Mouse (Mus musculus): ENCODE results near the gene Thy1. TPM values are rescaled to one million over a fixed set of nuclear protein-coding genes. Genes with fewer than 3 reads are reported as not detected.

Gene Thy1
- polyA plus RNA-seq, 2 experiments, result 0.33 to 0.90 TPM

GRCm38 (mm10) chr9:44078136-44078797, 35.1 kb downstream of the Thy1 start:
- Histone ChIP-seq H3K4me2 (ENCODE audit: low read depth) (no peak overlapping the region), H3K9ac (replicated peaks) (no peak overlapping the region), H3K9me3 (ENCODE audit: control insufficient read depth, low read length) (no peaks in the 10 kb centered on the region), H3K4me3 (ENCODE audit: insufficient read depth in 1 of 2, low read depth in 2 of 2, low read length in 2 of 2) (no peak overlapping the region), H3K27me3 (ENCODE audit: control insufficient read depth, insufficient read depth, low read length) (no peaks in the 10 kb centered on the region), H3K4me1 (replicated peaks; ENCODE audit: control insufficient read depth in 2 of 2, insufficient read depth in 2 of 2, low read length in 1 of 2) (no peaks in the 10 kb centered on the region), H3K27ac (no peak overlapping the region), H3K36me3 (replicated peaks; ENCODE audit: control insufficient read depth, insufficient read depth, low read depth) (no peaks in the 10 kb centered on the region)
- no peak for ATAC-seq (ENCODE audit: insufficient read depth)
- TF ChIP-seq CTCF (IDR thresholded peaks at IDR 0.05; ENCODE audit: low read depth), result no peak
- no peak for TF ChIP-seq EP300 (IDR thresholded peaks at IDR 0.05; ENCODE audit: low read depth)
- 70% methylated on average over 10 of the region's 10 CpGs for WGBS (ENCODE audit: insufficient replicate concordance)
- DNase-seq (ENCODE audit: low read depth in 3 of 3, low spot score in 3 of 3), result no peak

GRCm38 (mm10) chr9:44078955-44079756, 36.0 kb downstream of the Thy1 start:
- H3K4me2 ChIP-seq (ENCODE audit: low read depth), result no peak overlapping the region
- ATAC-seq (ENCODE audit: insufficient read depth), result no peak
- no peak overlapping the region for H3K4me3 ChIP-seq (ENCODE audit: insufficient read depth in 1 of 2, low read depth in 2 of 2, low read length in 2 of 2)
- no peak overlapping the region for H3K27ac ChIP-seq
- no peaks in the 10 kb centered on the region for H3K36me3 ChIP-seq (replicated peaks; ENCODE audit: control insufficient read depth, insufficient read depth, low read depth)
- H3K9ac ChIP-seq (replicated peaks), result no peak overlapping the region
- peaks cover 3 to 5% of the 10 kb centered on the region in 2 experiments for H3K4me1 ChIP-seq (replicated peaks; ENCODE audit: control insufficient read depth in 2 of 2, insufficient read depth in 2 of 2, low read length in 1 of 2)
- 38% methylated on average over 15 of the region's 16 CpGs for WGBS (ENCODE audit: insufficient replicate concordance)
- H3K27me3 ChIP-seq (ENCODE audit: control insufficient read depth, insufficient read depth, low read length), result peaks cover 6% of the 10 kb centered on the region
- no peak for DNase-seq (ENCODE audit: low read depth in 3 of 3, low spot score in 3 of 3)
- TF ChIP-seq CTCF (IDR thresholded peaks at IDR 0.05; ENCODE audit: low read depth) (no peak), EP300 (IDR thresholded peaks at IDR 0.05; ENCODE audit: low read depth) (no peak)
- H3K9me3 ChIP-seq (ENCODE audit: control insufficient read depth, low read length), result no peaks in the 10 kb centered on the region

GRCm38 (mm10) chr9:44079997-44080780, 37.0 kb downstream of the Thy1 start:
- H3K27ac ChIP-seq, result no peak overlapping the region
- no peaks in the 10 kb centered on the region for H3K9me3 ChIP-seq (ENCODE audit: control insufficient read depth, low read length)
- no peak for ATAC-seq (ENCODE audit: insufficient read depth)
- no peak overlapping the region for H3K4me3 ChIP-seq (ENCODE audit: insufficient read depth in 1 of 2, low read depth in 2 of 2, low read length in 2 of 2)
- peaks cover 8 to 10% of the 10 kb centered on the region in 2 experiments for H3K4me1 ChIP-seq (replicated peaks; ENCODE audit: control insufficient read depth in 2 of 2, insufficient read depth in 2 of 2, low read length in 1 of 2)
- TF ChIP-seq EP300 (IDR thresholded peaks at IDR 0.05; ENCODE audit: low read depth) (no peak), CTCF (IDR thresholded peaks at IDR 0.05; ENCODE audit: low read depth) (no peak)
- no peak for DNase-seq (ENCODE audit: low read depth in 3 of 3, low spot score in 3 of 3)
- WGBS (ENCODE audit: insufficient replicate concordance), result 41% methylated on average over 10 of the region's 10 CpGs
- peaks cover 10% of the 10 kb centered on the region for H3K27me3 ChIP-seq (ENCODE audit: control insufficient read depth, insufficient read depth, low read length)
- H3K36me3 ChIP-seq (replicated peaks; ENCODE audit: control insufficient read depth, insufficient read depth, low read depth), result no peaks in the 10 kb centered on the region
- no peak overlapping the region for H3K4me2 ChIP-seq (ENCODE audit: low read depth)
- no peak overlapping the region for H3K9ac ChIP-seq (replicated peaks)

- TF ChIP-seq EP300 (IDR thresholded peaks at IDR 0.05; ENCODE audit: low read depth) (no peak), CTCF (IDR thresholded peaks at IDR 0.05; ENCODE audit: low read depth) (no peak)
- no peaks in the 10 kb centered on the region for H3K36me3 ChIP-seq (replicated peaks; ENCODE audit: control insufficient read depth, insufficient read depth, low read depth)
Observed at GRCm38 (mm10) chr9:44080953-44081352, 37.8 kb downstream of the Thy1 start.

More at GRCm38 (mm10) chr9:44080953-44081352, 37.8 kb downstream of the Thy1 start:
- peaks cover 10% of the 10 kb centered on the region for H3K27me3 ChIP-seq (ENCODE audit: control insufficient read depth, insufficient read depth, low read length)
- peaks cover 8 to 12% of the 10 kb centered on the region in 2 experiments for H3K4me1 ChIP-seq (replicated peaks; ENCODE audit: control insufficient read depth in 2 of 2, insufficient read depth in 2 of 2, low read length in 1 of 2)
- DNase-seq (ENCODE audit: low read depth in 3 of 3, low spot score in 3 of 3), result no peak
- no peak overlapping the region for H3K27ac ChIP-seq
- WGBS (ENCODE audit: insufficient replicate concordance), result 75% methylated on average over 5 of the region's 5 CpGs
- H3K9ac ChIP-seq (replicated peaks), result no peak overlapping the region
- no peak overlapping the region for H3K4me3 ChIP-seq (ENCODE audit: insufficient read depth in 1 of 2, low read depth in 2 of 2, low read length in 2 of 2)
- H3K9me3 ChIP-seq (ENCODE audit: control insufficient read depth, low read length), result no peaks in the 10 kb centered on the region
- no peak overlapping the region for H3K4me2 ChIP-seq (ENCODE audit: low read depth)
- ATAC-seq (ENCODE audit: insufficient read depth), result no peak

Data from liver, embryonic 14.5 days (tissue).